ENCODE assay signal across 33 mouse cellular contexts in genomic region chr11:67170727-67171126, GRCm38 (mm10). TPM values are rescaled to one million over a fixed set of nuclear protein-coding genes. Genes with fewer than 3 reads are reported as not detected.
DNase-seq lines count a peak whose midpoint lies in the region; ATAC-seq and TF ChIP-seq lines count a peak whose summit lies in the region.
"Had no signal": no experiment of that assay in that cellular context is flagged by ENCODE, and none has a peak within 500 bp of the region (broad histone marks: within the 10 kb centered on the region; RNA-seq: fewer than 3 reads in every experiment).

Gene Myh2, plus strand, starts transcription at chr11:67171027.

- H3K27ac ChIP-seq in forebrain, postnatal 0 days (ENCODE audit: low read depth, low read length): no peak within 1 kb of the TSS
- H3K27ac ChIP-seq in forebrain, embryonic 12.5 days: no peak within 1 kb of the TSS
- H3K27ac ChIP-seq: embryonic facial prominence, embryonic 12.5 days; embryonic facial prominence, embryonic 15.5 days; forebrain, embryonic 13.5 days; heart, embryonic 10.5 days; heart, embryonic 13.5 days; hindbrain, embryonic 14.5 days; hindbrain, postnatal 0 days; kidney, embryonic 15.5 days had no signal

- no peaks in the 10 kb centered on the region for H3K9me3 ChIP-seq in forebrain, postnatal 0 days (ENCODE audit: low read length)
- H3K9me3 ChIP-seq in forebrain, embryonic 12.5 days: no peaks in the 10 kb centered on the region
- H3K9me3 ChIP-seq: embryonic facial prominence, embryonic 12.5 days; embryonic facial prominence, embryonic 15.5 days; forebrain, embryonic 13.5 days; heart, embryonic 10.5 days; heart, embryonic 13.5 days; kidney, embryonic 15.5 days had no signal

- TF ChIP-seq CTCF in forebrain, postnatal 0 days (IDR thresholded peaks at IDR 0.05; ENCODE audit: low read depth): no peak

- H3K4me3 ChIP-seq in forebrain, postnatal 0 days (ENCODE audit: low read depth, low read length): no peak within 1 kb of the TSS
- no peak within 1 kb of the TSS for H3K4me3 ChIP-seq in forebrain, embryonic 12.5 days (replicated peaks)
- H3K4me3 ChIP-seq: embryonic facial prominence, embryonic 12.5 days; embryonic facial prominence, embryonic 15.5 days; forebrain, embryonic 13.5 days; heart, embryonic 10.5 days; heart, embryonic 13.5 days; kidney, embryonic 15.5 days had no signal

- H3K9ac ChIP-seq in forebrain, postnatal 0 days: no peak within 1 kb of the TSS
- H3K9ac ChIP-seq in forebrain, embryonic 12.5 days: no peak within 1 kb of the TSS
- H3K9ac ChIP-seq: embryonic facial prominence, embryonic 12.5 days; embryonic facial prominence, embryonic 15.5 days; forebrain, embryonic 13.5 days; heart, embryonic 13.5 days; hindbrain, embryonic 14.5 days; kidney, embryonic 15.5 days had no signal

- no peaks in the 10 kb centered on the region for H3K4me1 ChIP-seq in forebrain, postnatal 0 days (ENCODE audit: insufficient read depth)
- no peaks in the 10 kb centered on the region for H3K4me1 ChIP-seq in forebrain, embryonic 12.5 days
- H3K4me1 ChIP-seq: embryonic facial prominence, embryonic 12.5 days; embryonic facial prominence, embryonic 15.5 days; forebrain, embryonic 13.5 days; kidney, embryonic 15.5 days had no signal

- intact Hi-C loops in gastrocnemius, postnatal 36 days (cut with DNase I): no loop called here

- no peak for ATAC-seq in forebrain, postnatal 0 days
- no peak for ATAC-seq in forebrain, embryonic 12.5 days (ENCODE audit: low FRiP score)
- ATAC-seq: activated CD4-positive, CD25-positive, alpha-beta regulatory T cell, adult 4 months; forebrain, embryonic 13.5 days; forebrain, embryonic 16.5 days; hindbrain, postnatal 0 days; inflammation-experienced regulatory T-cells, adult 6 months; intestine, embryonic 16.5 days had no signal

- DNase-seq in heart, adult 11 months: peak; percentile 63
- no peak for DNase-seq in heart, adult 8-10 months (ENCODE audit: low spot score)
- no peak for DNase-seq in gastrocnemius, adult 18-20 months (ENCODE audit: low spot score)
- DNase-seq in gastrocnemius, postnatal 10 days: no peak
- DNase-seq in gastrocnemius, postnatal 36 days: no peak
- no peak for DNase-seq in forebrain, postnatal 0 days
- no peak for DNase-seq in urinary bladder, postnatal 36 days (ENCODE audit: low spot score in 2 of 2)
- DNase-seq: adrenal gland, postnatal 14 days; B cell, adult 2 months; cerebellum, adult 11 months; cerebellum, adult 2 months; cerebellum, adult 9-11 months; cerebellum, postnatal 25 days; heart, adult 18-20 months; heart, postnatal 14 days; heart, postnatal 4 days; kidney, adult 18-20 months had no signal

- WGBS in forebrain, postnatal 0 days: 59% methylated on average over 14 of the region's 14 CpGs
- 70% methylated on average over 14 of the region's 14 CpGs for WGBS in forebrain, embryonic 12.5 days

- H3K36me3 ChIP-seq in forebrain, postnatal 0 days (ENCODE audit: insufficient read depth): no peaks in the 10 kb centered on the region
- H3K36me3 ChIP-seq in forebrain, embryonic 12.5 days (replicated peaks): no peaks in the 10 kb centered on the region
- H3K36me3 ChIP-seq: embryonic facial prominence, embryonic 12.5 days; embryonic facial prominence, embryonic 15.5 days; heart, embryonic 10.5 days; heart, embryonic 13.5 days; kidney, embryonic 15.5 days had no signal

- H3K4me2 ChIP-seq in forebrain, postnatal 0 days (ENCODE audit: low read depth): no peak within 1 kb of the TSS
- H3K4me2 ChIP-seq in forebrain, embryonic 12.5 days: no peak within 1 kb of the TSS
- H3K4me2 ChIP-seq: embryonic facial prominence, embryonic 12.5 days; embryonic facial prominence, embryonic 15.5 days; forebrain, embryonic 13.5 days; heart, embryonic 13.5 days; hindbrain, embryonic 14.5 days; kidney, embryonic 15.5 days had no signal

- no peaks in the 10 kb centered on the region for H3K27me3 ChIP-seq in forebrain, postnatal 0 days (ENCODE audit: insufficient read depth, low read length)
- no peaks in the 10 kb centered on the region for H3K27me3 ChIP-seq in forebrain, embryonic 12.5 days
- H3K27me3 ChIP-seq: embryonic facial prominence, embryonic 12.5 days; embryonic facial prominence, embryonic 15.5 days; forebrain, embryonic 13.5 days; heart, embryonic 13.5 days; kidney, embryonic 15.5 days had no signal

RNA-seq across cellular contexts. Expression of gene Myh2, which starts in this region (rescaled TPM):
- total RNA-seq in heart, adult 8-10 months (2022): under 1 TPM; 0.29 to 0.47 (median 0.35) TPM
- 1,000 to 10,000 TPM; 2,421 to 2,564 TPM for total RNA-seq in gastrocnemius, adult 18-20 months (2021)
- 1,000 to 10,000 TPM; 1,145 to 1,256 TPM for total RNA-seq in gastrocnemius, postnatal 10 days (2021)
- total RNA-seq in gastrocnemius, postnatal 36 days (2021): 1,000 to 10,000 TPM; 1,281 to 1,857 TPM
- 0.31 and 0.33 TPM in 2 replicates for total RNA-seq in forebrain, postnatal 0 days (2014; rRNA removed)
- polyA plus RNA-seq in forebrain, postnatal 0 days (2015; fragmentation: Nextera tagmentation; extraction: Ambion mirVana): 0.14 and 0.18 TPM in 2 replicates
- polyA plus RNA-seq in forebrain, embryonic 12.5 days (2016; fragmentation: Nextera tagmentation; extraction: Ambion mirVana): 0.05 and 0.08 TPM in 2 replicates
- total RNA-seq: adrenal gland, postnatal 14 days; common myeloid progenitor, adult 5-6 weeks; heart, adult 18-20 months; heart, postnatal 14 days; MEL had no signal
- polyA plus RNA-seq: activated CD4-positive, CD25-positive, alpha-beta regulatory T cell, adult 4 months; cerebellum, adult 2 months; forebrain, embryonic 13.5 days; heart, embryonic 10.5 days; heart, embryonic 13.5 days; hindbrain, embryonic 11.5 days; inflammation-experienced regulatory T-cells, adult 6 months; kidney, embryonic 15.5 days had no signal

Comparison
In these comparisons a context has a peak if more than half of its experiments do, and no peak if none do; other contexts are left out.
1. RNA of gene Myh2 (total RNA-seq): 2,421 to 2,564 TPM in gastrocnemius, adult 18-20 months, 1,281 to 1,857 TPM in gastrocnemius, postnatal 36 days and 1,145 to 1,256 TPM in gastrocnemius, postnatal 10 days; 0.29 to 0.47 TPM in heart, adult 8-10 months and 0.31 to 0.33 TPM in forebrain, postnatal 0 days; every median in the first group is over 100 times any median in the second.